Mouse (Mus musculus) 416B (cell line): ENCODE data around the gene 1700025G04Rik.
A peak's percentile ranks its signal among the peaks of the same experiment; 100 is the strongest.

Experiments used
- DNase-seq: peaks from one replicate; pipeline ENCODE4 v3.0.0; 2011; ENCODE audit warnings: low read depth

The 1700025G04Rik gene

GRCm38 (mm10) chr1:152032144-152032543, 57.8 kb downstream of the 1700025G04Rik start:
- DNase-seq, result no peak

GRCm38 (mm10) chr1:152030546-152030945, 59.4 kb downstream of the 1700025G04Rik start:
- DNase-seq, result no peak

GRCm38 (mm10) chr1:152028718-152029117, 61.2 kb downstream of the 1700025G04Rik start:
- no peak for DNase-seq

GRCm38 (mm10) chr1:152026762-152027161, 63.2 kb downstream of the 1700025G04Rik start:
- DNase-seq, result no peak

- no peak for DNase-seq
Measured at GRCm38 (mm10) chr1:152025308-152025707, 64.6 kb downstream of the 1700025G04Rik start.

GRCm38 (mm10) chr1:152024019-152024787, 65.7 kb downstream of the 1700025G04Rik start:
- DNase-seq, result no peak

GRCm38 (mm10) chr1:152020812-152021211, 69.1 kb downstream of the 1700025G04Rik start:
- no peak for DNase-seq

- DNase-seq, result no peak
Measured at GRCm38 (mm10) chr1:152020070-152020469, 69.9 kb downstream of the 1700025G04Rik start.

GRCm38 (mm10) chr1:152019196-152019595, 70.7 kb downstream of the 1700025G04Rik start:
- peak; percentile 97 for DNase-seq

- DNase-seq, result no peak
Measured at GRCm38 (mm10) chr1:152018322-152018721, 71.6 kb downstream of the 1700025G04Rik start.

- no peak for DNase-seq
Measured at GRCm38 (mm10) chr1:152016663-152017062, 73.3 kb downstream of the 1700025G04Rik start.

GRCm38 (mm10) chr1:152015555-152016125, 74.3 kb downstream of the 1700025G04Rik start:
- DNase-seq, result peak; percentile 99

- DNase-seq, result no peak
Measured at GRCm38 (mm10) chr1:152011741-152012140, 78.2 kb downstream of the 1700025G04Rik start.

- DNase-seq, result no peak
Measured at GRCm38 (mm10) chr1:152010251-152010980, 79.5 kb downstream of the 1700025G04Rik start.

- DNase-seq, result no peak
Measured at GRCm38 (mm10) chr1:152008473-152008991, 81.4 kb downstream of the 1700025G04Rik start.

- no peak for DNase-seq
Measured at GRCm38 (mm10) chr1:152006529-152006928, 83.4 kb downstream of the 1700025G04Rik start.

GRCm38 (mm10) chr1:152004509-152004908, 85.4 kb downstream of the 1700025G04Rik start:
- no peak for DNase-seq

- no peak for DNase-seq
Measured at GRCm38 (mm10) chr1:152000461-152000860, 89.5 kb downstream of the 1700025G04Rik start.

- DNase-seq, result peak; percentile 47
Measured at GRCm38 (mm10) chr1:151999424-151999842, 90.5 kb downstream of the 1700025G04Rik start.

- DNase-seq, result peak; percentile 20
Measured at GRCm38 (mm10) chr1:151998721-151999206, 91.2 kb downstream of the 1700025G04Rik start.

- no peak for DNase-seq
Measured at GRCm38 (mm10) chr1:151997591-151997990, 92.3 kb downstream of the 1700025G04Rik start.

- no peak for DNase-seq
Measured at GRCm38 (mm10) chr1:151995948-151996697, 93.8 kb downstream of the 1700025G04Rik start.
